Mouse (Mus musculus): ENCODE results near the gene Ttc7.

Ttc7 gene

GRCm38 (mm10) chr17:87314530-87314946 is 31.9 kb downstream of the Ttc7 start:
- DNase-seq (ENCODE audit: low read depth), result peak; percentile 31

GRCm38 (mm10) chr17:87315021-87315531 is 32.4 kb downstream of the Ttc7 start:
- peak; percentile 83 for DNase-seq (ENCODE audit: low read depth)

- DNase-seq (ENCODE audit: low read depth), result no peak
Measured at GRCm38 (mm10) chr17:87315891-87316763, 33.4 kb downstream of the Ttc7 start.

GRCm38 (mm10) chr17:87317271-87317670 is 34.6 kb downstream of the Ttc7 start:
- no peak for DNase-seq (ENCODE audit: low read depth)

- no peak for DNase-seq (ENCODE audit: low read depth)
Measured at GRCm38 (mm10) chr17:87317947-87318346, 35.3 kb downstream of the Ttc7 start.

- no peak for DNase-seq (ENCODE audit: low read depth)
Measured at GRCm38 (mm10) chr17:87321673-87322072, 39.0 kb downstream of the Ttc7 start.

- no peak for DNase-seq (ENCODE audit: low read depth)
Measured at GRCm38 (mm10) chr17:87323215-87323614, 40.5 kb downstream of the Ttc7 start.

- no peak for DNase-seq (ENCODE audit: low read depth)
Measured at GRCm38 (mm10) chr17:87325501-87325900, 42.8 kb downstream of the Ttc7 start.

- no peak for DNase-seq (ENCODE audit: low read depth)
Measured at GRCm38 (mm10) chr17:87326987-87327386, 44.3 kb downstream of the Ttc7 start.

GRCm38 (mm10) chr17:87327645-87328044 is 45.0 kb downstream of the Ttc7 start:
- DNase-seq (ENCODE audit: low read depth), result no peak

- DNase-seq (ENCODE audit: low read depth), result no peak
Measured at GRCm38 (mm10) chr17:87328177-87328768, 45.6 kb downstream of the Ttc7 start.

- no peak for DNase-seq (ENCODE audit: low read depth)
Measured at GRCm38 (mm10) chr17:87329144-87329700, 46.5 kb downstream of the Ttc7 start.

GRCm38 (mm10) chr17:87330250-87330920 is 47.7 kb downstream of the Ttc7 start:
- no peak for DNase-seq (ENCODE audit: low read depth)

- no peak for DNase-seq (ENCODE audit: low read depth)
Measured at GRCm38 (mm10) chr17:87330921-87331291, 48.2 kb downstream of the Ttc7 start.

- no peak for DNase-seq (ENCODE audit: low read depth)
Measured at GRCm38 (mm10) chr17:87331336-87332141, 48.9 kb downstream of the Ttc7 start.

- DNase-seq (ENCODE audit: low read depth), result no peak
Measured at GRCm38 (mm10) chr17:87332142-87332815, 49.6 kb downstream of the Ttc7 start.

- DNase-seq (ENCODE audit: low read depth), result no peak
Measured at GRCm38 (mm10) chr17:87332887-87333286, 50.2 kb downstream of the Ttc7 start.

- no peak for DNase-seq (ENCODE audit: low read depth)
Measured at GRCm38 (mm10) chr17:87334162-87334561, 51.5 kb downstream of the Ttc7 start.

GRCm38 (mm10) chr17:87335152-87335551 is 52.5 kb downstream of the Ttc7 start:
- DNase-seq (ENCODE audit: low read depth), result no peak

- DNase-seq (ENCODE audit: low read depth), result no peak
Measured at GRCm38 (mm10) chr17:87335727-87336126, 53.0 kb downstream of the Ttc7 start.

GRCm38 (mm10) chr17:87336910-87337309 is 54.2 kb downstream of the Ttc7 start:
- no peak for DNase-seq (ENCODE audit: low read depth)

Data from c-Kit-positive CD71-negative TER-119-negative erythroid progenitor cells, embryonic 14.5 days (primary cell).